In genomic region chrX:107402481-107402880, GRCm38 (mm10) we compare ENCODE assay signal across 8 mouse cellular contexts. TPM values are rescaled to one million over a fixed set of nuclear protein-coding genes. Genes with fewer than 3 reads are reported as not detected.
DNase-seq lines count a peak whose midpoint lies in the region; ATAC-seq and TF ChIP-seq lines count a peak whose summit lies in the region.

No protein-coding gene starts in this region.

- peak overlapping the region; percentile 68 for H3K9ac ChIP-seq in limb, embryonic 12.5 days (replicated peaks)
- no peak overlapping the region for H3K9ac ChIP-seq in midbrain, postnatal 0 days (replicated peaks; ENCODE audit: low read length, poor library complexity, severe bottlenecking)

- H3K4me2 ChIP-seq in limb, embryonic 12.5 days = peak overlapping the region; percentile 49
- H3K4me2 ChIP-seq in midbrain, postnatal 0 days (ENCODE audit: low read depth, low read length, poor library complexity, severe bottlenecking) = peak overlapping the region; percentile 61

- 0 out of 2 replicates have a peak, but pooled peaks cover 3% of the 10 kb centered on the region for H3K36me3 ChIP-seq in heart, embryonic 10.5 days
- H3K36me3 ChIP-seq in limb, embryonic 12.5 days = no peaks in the 10 kb centered on the region
- H3K36me3 ChIP-seq in midbrain, postnatal 0 days (ENCODE audit: insufficient read depth, low read length) = no peaks in the 10 kb centered on the region

- no peak for TF ChIP-seq CTCF in midbrain, postnatal 0 days (IDR thresholded peaks at IDR 0.05)

- no peak for DNase-seq in heart, embryonic 10.5 days (ENCODE audit: low spot score)
- DNase-seq in heart, adult 9 months (ENCODE audit: low spot score in 2 of 2) = no peak
- peak; percentile 9 for DNase-seq in R1 (ENCODE audit: low read depth, low spot score)
- peak; percentile 20 for DNase-seq in forelimb bud, embryonic 11.5 days (ENCODE audit: low read depth, low spot score)
- peak; percentile 27 for DNase-seq in midbrain, postnatal 0 days (ENCODE audit: low spot score)
- DNase-seq in urinary bladder, postnatal 36 days (ENCODE audit: low spot score in 2 of 2) = no peak
- no peak for DNase-seq in adrenal gland, adult 18-20 months (ENCODE audit: low spot score in 2 of 2)

- H3K9me3 ChIP-seq in heart, embryonic 10.5 days = no peaks in the 10 kb centered on the region
- no peaks in the 10 kb centered on the region for H3K9me3 ChIP-seq in limb, embryonic 12.5 days
- no peaks in the 10 kb centered on the region for H3K9me3 ChIP-seq in midbrain, postnatal 0 days (ENCODE audit: low read length)

- peak overlapping the region; percentile 63 for H3K4me3 ChIP-seq in heart, embryonic 10.5 days
- H3K4me3 ChIP-seq in limb, embryonic 12.5 days (replicated peaks) = peak overlapping the region; percentile 53
- H3K4me3 ChIP-seq in midbrain, postnatal 0 days (ENCODE audit: low read depth, low read length) = peak overlapping the region; percentile 46

- no peaks in the 10 kb centered on the region for H3K4me1 ChIP-seq in heart, embryonic 10.5 days
- no peaks in the 10 kb centered on the region for H3K4me1 ChIP-seq in limb, embryonic 12.5 days (replicated peaks)
- no peaks in the 10 kb centered on the region for H3K4me1 ChIP-seq in midbrain, postnatal 0 days (ENCODE audit: insufficient read depth, low read length)

- H3K27ac ChIP-seq in heart, embryonic 10.5 days = peak overlapping the region; percentile 81; the same call in 1 of the 2 replicates
- peak overlapping the region; percentile 88 for H3K27ac ChIP-seq in limb, embryonic 12.5 days
- no peak overlapping the region for H3K27ac ChIP-seq in midbrain, postnatal 0 days (ENCODE audit: low read depth, low read length)

- no peaks in the 10 kb centered on the region for H3K27me3 ChIP-seq in heart, embryonic 10.5 days (ENCODE audit: insufficient read depth, poor library complexity, severe bottlenecking)
- no peaks in the 10 kb centered on the region for H3K27me3 ChIP-seq in limb, embryonic 12.5 days
- no peaks in the 10 kb centered on the region for H3K27me3 ChIP-seq in midbrain, postnatal 0 days (ENCODE audit: insufficient read depth, low read length)

- 30% methylated on average over 18 of the region's 18 CpGs for WGBS in heart, embryonic 10.5 days
- WGBS in limb, embryonic 12.5 days = 24% methylated on average over 18 of the region's 18 CpGs
- 31% methylated on average over 18 of the region's 18 CpGs for WGBS in midbrain, postnatal 0 days

- ATAC-seq in limb, embryonic 12.5 days (ENCODE audit: insufficient number of reproducible peaks, insufficient read depth, low FRiP score, low TSS enrichment, low read depth) = no peak
- ATAC-seq in midbrain, postnatal 0 days (ENCODE audit: low FRiP score) = no peak

RNA-seq across cellular contexts. Expression of gene Itm2a, which starts 0.7 kb away (rescaled TPM):
- 445 and 596 TPM in 2 replicates for polyA plus RNA-seq in heart, embryonic 10.5 days (2016; fragmentation: Nextera tagmentation; extraction: Ambion mirVana)
- 556 and 589 TPM in 2 replicates for polyA plus RNA-seq in limb, embryonic 12.5 days (2016; fragmentation: Nextera tagmentation; extraction: Ambion mirVana)
- 43.7 and 59.5 TPM in 2 replicates for total RNA-seq in midbrain, postnatal 0 days (2014; rRNA removed)
- 168 and 170 TPM in 2 replicates for polyA plus RNA-seq in midbrain, postnatal 0 days (2015; fragmentation: Nextera tagmentation; extraction: Ambion mirVana)
- 1 to 10 TPM; 2.6 to 3.5 TPM for total RNA-seq in adrenal gland, adult 18-20 months (2021)

Comparison
In these comparisons a context has a peak if more than half of its experiments do, and no peak if none do; other contexts are left out.
1. DNase-seq: peak in R1 (single experiment), forelimb bud, embryonic 11.5 days (single experiment) and midbrain, postnatal 0 days (single experiment); none in heart, embryonic 10.5 days (single experiment), heart, adult 9 months (0 of 2), urinary bladder, postnatal 36 days (0 of 2) and adrenal gland, adult 18-20 months (0 of 2).
2. Peak in every context shown above with its lines, with median percentiles within 50 percentile points of each other: H3K4me3 ChIP-seq.